Mouse (Mus musculus) olfactory bulb, adult 2 months (tissue): ENCODE data around the gene Nedd4.

Source experiments
- CTCF ChIP-seq: fragments of 200-500 bp; IDR thresholded peaks from 2 replicates; pipeline ENCODE4 v1.5.1; 2012; ENCODE audit warnings: low read depth, mild to moderate bottlenecking, low read length, moderate library complexity; ENCODE audit not compliant: insufficient read depth
- POLR2A ChIP-seq: fragments of 200-500 bp; IDR thresholded peaks from 2 replicates; pipeline ENCODE4 v1.6.1; 2012; ENCODE audit warnings: mild to moderate bottlenecking, low read depth, low read length, moderate library complexity; ENCODE audit not compliant: insufficient read depth

DNA sequence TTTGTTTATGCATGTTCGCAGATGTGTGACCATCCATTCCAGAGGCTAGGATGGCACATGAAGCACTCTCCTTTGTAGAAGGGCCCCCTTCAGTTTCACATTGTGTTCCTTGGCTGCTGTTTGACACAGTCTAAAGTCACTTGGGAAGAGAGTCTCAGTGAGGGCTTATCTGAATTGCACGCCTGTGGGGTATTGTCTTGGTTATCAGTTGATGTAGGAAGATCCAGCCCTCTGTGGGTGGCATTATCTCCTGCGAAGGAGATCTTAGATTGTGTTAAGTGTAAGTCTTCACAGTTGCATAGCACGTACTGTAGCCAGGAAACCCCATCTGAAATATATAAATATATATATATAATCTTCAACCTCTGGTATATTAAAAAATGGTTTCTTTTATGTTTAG lies 23.1 kb downstream of the Nedd4 start:
- no peak for TF ChIP-seq CTCF
- TF ChIP-seq POLR2A, result no peak
